Mouse (Mus musculus): ENCODE measurements around the gene Rest. TPM values are rescaled to one million over a fixed set of nuclear protein-coding genes. Genes with fewer than 3 reads are reported as not detected.

The Rest gene
- polyA plus RNA-seq, 1 experiment: 7.0 TPM

DNA sequence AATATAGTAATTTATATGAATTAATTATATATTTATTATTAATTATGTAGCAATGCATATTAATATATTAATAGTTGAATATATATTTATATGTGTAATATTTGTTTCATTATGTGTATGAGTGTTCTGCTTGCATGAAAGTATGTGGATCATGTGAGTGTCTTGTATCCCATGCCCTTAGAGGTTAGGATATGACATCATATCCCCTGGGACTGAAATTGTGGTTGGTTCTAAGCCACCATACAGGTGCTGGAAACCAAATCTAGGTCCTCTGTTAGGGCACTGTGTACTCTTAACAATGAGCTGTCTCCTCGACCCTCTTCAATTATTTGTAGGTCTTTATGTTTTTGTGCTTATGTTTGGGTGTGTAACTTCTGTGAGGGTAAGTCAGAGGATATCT is 12.1 kb upstream of the Rest start:
- H3K4me3 ChIP-seq (ENCODE audit: insufficient read depth, low read depth, low read length): no peak overlapping the region
- no peak overlapping the region for H3K27ac ChIP-seq (replicated peaks; ENCODE audit: low read depth, low read length)
- H3K4me1 ChIP-seq (ENCODE audit: control insufficient read depth, insufficient read depth, insufficient read length, low read length): no peaks in the 10 kb centered on the region

GRCm38 (mm10) chr5:77254402-77254801 is 10.9 kb upstream of the Rest start:
- H3K4me1 ChIP-seq (ENCODE audit: control insufficient read depth, insufficient read depth, insufficient read length, low read length): no peaks in the 10 kb centered on the region
- H3K4me3 ChIP-seq (ENCODE audit: insufficient read depth, low read depth, low read length): no peak overlapping the region
- no peak overlapping the region for H3K27ac ChIP-seq (replicated peaks; ENCODE audit: low read depth, low read length)

DNA sequence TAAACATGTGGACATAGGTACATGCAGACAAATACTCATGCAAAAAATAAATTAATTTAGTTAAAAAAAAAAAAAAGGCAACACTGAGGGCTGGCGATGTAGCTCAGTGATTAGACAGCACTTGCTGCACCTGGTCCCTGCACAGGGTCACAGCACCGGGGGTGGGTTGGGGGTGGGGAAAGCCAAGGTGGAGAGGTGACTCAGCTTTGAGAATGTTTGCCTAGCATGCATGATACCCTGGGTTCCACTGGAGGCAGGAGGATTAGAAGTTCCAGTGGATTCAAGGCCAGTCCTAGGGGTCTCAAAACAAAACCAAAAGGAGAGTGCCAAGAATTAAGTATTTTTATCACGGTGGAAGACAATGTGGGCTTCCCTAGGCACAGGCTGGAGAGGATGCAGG is 7.7 kb upstream of the Rest start:
- no peaks in the 10 kb centered on the region for H3K4me1 ChIP-seq (ENCODE audit: control insufficient read depth, insufficient read depth, insufficient read length, low read length)
- no peak overlapping the region for H3K27ac ChIP-seq (replicated peaks; ENCODE audit: low read depth, low read length)
- H3K4me3 ChIP-seq (ENCODE audit: insufficient read depth, low read depth, low read length): no peak overlapping the region

GRCm38 (mm10) chr5:77259315-77259714 is 6.0 kb upstream of the Rest start:
- Histone ChIP-seq H3K27ac (replicated peaks; ENCODE audit: low read depth, low read length) (no peak overlapping the region), H3K4me3 (ENCODE audit: insufficient read depth, low read depth, low read length) (no peak overlapping the region), H3K4me1 (ENCODE audit: control insufficient read depth, insufficient read depth, insufficient read length, low read length) (no peaks in the 10 kb centered on the region)

GRCm38 (mm10) chr5:77260141-77260540 is 5.2 kb upstream of the Rest start:
- no peaks in the 10 kb centered on the region for H3K4me1 ChIP-seq (ENCODE audit: control insufficient read depth, insufficient read depth, insufficient read length, low read length)
- H3K27ac ChIP-seq (replicated peaks; ENCODE audit: low read depth, low read length): no peak overlapping the region
- no peak overlapping the region for H3K4me3 ChIP-seq (ENCODE audit: insufficient read depth, low read depth, low read length)

DNA sequence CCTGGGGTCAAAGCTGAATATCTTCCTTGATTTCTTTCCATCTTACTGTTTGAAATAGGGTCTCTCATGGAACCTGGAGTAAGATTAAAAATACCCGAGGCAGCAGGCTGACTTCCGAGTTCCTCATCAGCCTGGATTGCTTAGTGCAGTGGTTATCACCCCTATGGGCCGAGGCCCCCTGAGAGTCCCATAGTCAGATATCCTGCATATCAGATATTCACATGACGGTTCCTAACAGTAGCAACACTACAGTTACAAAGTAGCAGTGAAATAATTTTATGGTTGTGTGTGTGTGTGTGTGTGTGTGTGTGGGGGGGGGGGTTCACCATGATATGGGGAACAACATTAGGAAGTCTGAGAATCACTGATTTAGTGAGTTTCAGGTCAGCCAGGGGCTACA is 4.2 kb upstream of the Rest start:
- Histone ChIP-seq H3K4me1 (ENCODE audit: control insufficient read depth, insufficient read depth, insufficient read length, low read length) (no peaks in the 10 kb centered on the region), H3K4me3 (ENCODE audit: insufficient read depth, low read depth, low read length) (no peak overlapping the region), H3K27ac (replicated peaks; ENCODE audit: low read depth, low read length) (no peak overlapping the region)

GRCm38 (mm10) chr5:77262105-77262504 is 3.2 kb upstream of the Rest start:
- peaks cover 2% of the 10 kb centered on the region; the same call in 1 of the 2 replicates for H3K4me1 ChIP-seq (ENCODE audit: control insufficient read depth, insufficient read depth, insufficient read length, low read length)
- no peak overlapping the region for H3K4me3 ChIP-seq (ENCODE audit: insufficient read depth, low read depth, low read length)
- H3K27ac ChIP-seq (replicated peaks; ENCODE audit: low read depth, low read length): no peak overlapping the region

DNA sequence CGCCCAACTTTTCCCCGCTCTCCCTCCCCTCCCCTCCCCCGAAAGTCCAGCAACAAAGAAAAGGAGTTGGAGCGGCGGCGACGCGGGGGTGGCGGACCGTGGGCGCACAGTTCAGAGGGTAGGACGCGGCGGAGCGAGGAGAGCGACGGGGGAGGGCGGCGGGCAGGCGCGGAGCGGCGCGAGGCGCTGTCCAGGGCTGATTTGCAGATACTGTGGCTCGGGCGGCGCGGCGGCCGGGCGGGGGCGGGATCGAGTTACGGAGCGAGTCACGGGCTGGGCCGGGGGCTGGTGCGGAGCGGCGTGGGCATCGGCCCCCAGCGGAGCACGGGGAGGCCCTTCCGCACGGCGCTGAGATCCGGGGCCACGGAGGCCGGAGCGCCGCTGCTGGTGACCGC is 377 bp downstream of the Rest start:
- Histone ChIP-seq H3K27ac (replicated peaks; ENCODE audit: low read depth, low read length) (peak overlapping the region; percentile 45), H3K4me1 (ENCODE audit: control insufficient read depth, insufficient read depth, insufficient read length, low read length) (peaks cover 5% of the 10 kb centered on the region), H3K4me3 (ENCODE audit: insufficient read depth, low read depth, low read length) (peak overlapping the region; percentile 94)

DNA sequence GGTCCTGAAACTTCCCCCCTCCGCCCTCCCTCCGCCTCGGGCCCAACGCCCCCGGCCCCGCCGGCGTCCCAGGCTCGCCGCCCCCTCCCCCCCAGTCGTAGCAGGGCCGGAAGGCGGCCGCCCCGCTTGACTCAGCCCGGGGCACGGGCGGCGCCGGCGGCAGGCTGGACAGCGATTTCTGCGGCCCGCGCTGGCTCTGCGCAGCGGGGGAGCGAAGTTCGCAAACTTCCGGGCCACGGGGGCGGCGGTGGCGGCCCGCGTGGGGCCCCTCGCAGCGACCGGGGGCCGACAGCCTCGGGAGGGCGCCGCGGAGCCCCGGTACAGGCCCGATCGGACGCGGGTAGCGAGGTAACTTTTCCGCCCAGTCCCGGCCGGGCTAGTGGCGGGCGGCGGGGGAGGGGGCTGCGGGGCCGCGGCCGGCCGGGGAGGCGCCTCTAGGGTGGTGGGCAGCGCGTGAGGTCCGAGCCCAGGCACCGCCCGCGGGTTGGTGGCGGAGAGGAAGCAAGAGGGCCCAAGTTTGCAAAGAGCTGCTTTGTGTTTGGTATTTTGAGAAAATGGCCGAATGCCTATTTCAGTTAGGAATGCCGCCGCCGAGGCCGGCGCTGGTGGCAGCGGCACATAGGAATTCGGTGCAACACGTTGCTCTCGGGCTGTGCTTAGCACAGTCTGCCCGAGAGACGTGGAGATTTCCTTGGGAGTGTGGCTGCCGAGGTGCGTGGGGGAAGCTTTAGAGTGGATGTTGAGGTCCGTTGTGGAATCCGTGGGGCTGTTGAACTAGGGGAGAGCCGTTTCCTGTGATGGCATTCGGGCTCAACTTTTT is 985 bp downstream of the Rest start:
- Histone ChIP-seq H3K4me1 (ENCODE audit: control insufficient read depth, insufficient read depth, insufficient read length, low read length) (peaks cover 5% of the 10 kb centered on the region), H3K4me3 (ENCODE audit: insufficient read depth, low read depth, low read length) (peak overlapping the region; percentile 94), H3K27ac (replicated peaks; ENCODE audit: low read depth, low read length) (peak overlapping the region; percentile 55)

DNA sequence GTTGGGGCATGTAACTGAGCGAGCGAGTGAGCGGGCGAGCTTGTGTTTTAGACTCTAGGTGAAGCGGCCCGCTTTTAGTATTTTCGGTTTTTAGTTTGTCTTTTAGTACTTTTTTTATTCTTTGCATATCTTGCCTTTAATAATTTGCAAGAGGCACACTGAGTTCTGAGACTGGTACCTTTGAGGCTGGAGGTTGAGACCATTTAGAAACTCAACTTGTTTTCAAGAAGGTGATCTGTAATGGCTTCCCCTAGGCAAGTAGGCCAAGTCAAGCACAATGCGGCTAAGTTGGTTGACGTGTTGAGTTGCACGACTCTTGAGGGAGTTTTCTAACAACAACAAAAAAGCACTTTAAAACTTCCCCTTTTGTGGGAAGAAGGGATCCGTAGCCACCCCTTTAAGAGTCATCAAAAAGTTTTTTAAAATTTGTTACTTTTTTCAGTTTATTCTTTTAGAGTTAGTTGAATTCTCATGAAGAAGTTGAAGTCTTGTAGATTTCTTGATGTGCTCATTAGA is 1.7 kb downstream of the Rest start:
- H3K4me1 ChIP-seq (ENCODE audit: control insufficient read depth, insufficient read depth, insufficient read length, low read length): peaks cover 5% of the 10 kb centered on the region
- peak overlapping the region; percentile 94 for H3K4me3 ChIP-seq (ENCODE audit: insufficient read depth, low read depth, low read length)
- peak overlapping the region; percentile 55 for H3K27ac ChIP-seq (replicated peaks; ENCODE audit: low read depth, low read length)

DNA sequence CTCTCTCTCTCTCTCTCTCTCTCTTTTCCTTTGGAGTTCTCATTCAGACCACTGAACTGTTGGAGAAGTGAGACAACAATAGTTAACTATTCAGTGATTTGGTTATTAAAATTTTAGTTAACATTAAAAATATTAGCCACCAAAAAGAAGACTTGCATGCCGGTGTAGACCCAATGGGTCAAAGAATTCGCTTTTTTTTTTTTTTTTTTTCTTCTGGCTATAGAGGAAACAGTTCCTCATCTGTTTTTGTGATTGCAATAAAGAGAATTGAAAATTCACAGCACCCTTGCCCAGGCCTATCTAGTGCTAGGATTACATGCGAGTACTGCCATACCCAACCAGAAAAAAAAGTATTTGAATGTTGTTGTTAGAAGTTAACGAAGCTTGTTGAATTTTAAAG is 2.1 kb downstream of the Rest start:
- no peak overlapping the region for H3K27ac ChIP-seq (replicated peaks; ENCODE audit: low read depth, low read length)
- H3K4me1 ChIP-seq (ENCODE audit: control insufficient read depth, insufficient read depth, insufficient read length, low read length): peaks cover 5% of the 10 kb centered on the region
- peak overlapping the region; percentile 94; the same call in 1 of the 2 replicates for H3K4me3 ChIP-seq (ENCODE audit: insufficient read depth, low read depth, low read length)

DNA sequence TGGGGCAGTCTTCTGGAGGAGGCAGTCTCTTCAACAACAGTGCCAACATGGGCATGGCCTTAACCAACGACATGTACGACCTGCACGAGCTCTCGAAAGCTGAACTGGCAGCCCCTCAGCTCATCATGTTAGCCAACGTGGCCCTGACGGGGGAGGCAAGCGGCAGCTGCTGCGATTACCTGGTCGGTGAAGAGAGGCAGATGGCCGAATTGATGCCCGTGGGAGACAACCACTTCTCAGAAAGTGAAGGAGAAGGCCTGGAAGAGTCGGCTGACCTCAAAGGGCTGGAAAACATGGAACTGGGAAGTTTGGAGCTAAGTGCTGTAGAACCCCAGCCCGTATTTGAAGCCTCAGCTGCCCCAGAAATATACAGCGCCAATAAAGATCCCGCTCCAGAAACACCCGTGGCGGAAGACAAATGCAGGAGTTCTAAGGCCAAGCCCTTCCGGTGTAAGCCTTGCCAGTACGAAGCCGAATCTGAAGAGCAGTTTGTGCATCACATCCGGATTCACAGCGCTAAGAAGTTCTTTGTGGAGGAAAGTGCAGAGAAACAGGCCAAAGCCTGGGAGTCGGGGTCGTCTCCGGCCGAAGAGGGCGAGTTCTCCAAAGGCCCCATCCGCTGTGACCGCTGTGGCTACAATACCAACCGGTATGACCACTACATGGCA is 2.8 kb downstream of the Rest start:
- Histone ChIP-seq H3K4me3 (ENCODE audit: insufficient read depth, low read depth, low read length) (no peak overlapping the region; the same call in 1 of the 2 replicates), H3K4me1 (ENCODE audit: control insufficient read depth, insufficient read depth, insufficient read length, low read length) (peaks cover 7% of the 10 kb centered on the region), H3K27ac (replicated peaks; ENCODE audit: low read depth, low read length) (no peak overlapping the region)

DNA sequence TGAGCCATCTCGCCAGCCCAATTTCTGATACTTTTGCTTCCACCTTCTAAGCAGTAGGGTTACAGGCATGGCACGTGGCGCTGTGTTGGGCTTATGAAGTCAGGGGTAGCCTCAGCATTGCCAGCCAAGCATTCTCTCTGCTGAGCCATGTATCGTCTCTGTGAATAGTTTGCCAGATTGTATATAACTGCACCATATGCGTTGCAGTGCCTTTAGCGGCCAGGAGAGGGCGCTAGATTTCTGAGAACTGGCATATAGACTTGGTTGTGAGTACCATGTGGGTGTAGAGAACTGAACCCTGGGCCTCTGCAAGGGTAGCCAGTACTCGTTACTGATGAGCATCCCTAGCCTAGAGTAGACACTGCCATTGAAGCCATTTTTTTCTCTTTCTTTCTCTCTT is 4.1 kb downstream of the Rest start:
- Histone ChIP-seq H3K27ac (replicated peaks; ENCODE audit: low read depth, low read length) (no peak overlapping the region), H3K4me1 (ENCODE audit: control insufficient read depth, insufficient read depth, insufficient read length, low read length) (peaks cover 8% of the 10 kb centered on the region), H3K4me3 (ENCODE audit: insufficient read depth, low read depth, low read length) (no peak overlapping the region)

DNA sequence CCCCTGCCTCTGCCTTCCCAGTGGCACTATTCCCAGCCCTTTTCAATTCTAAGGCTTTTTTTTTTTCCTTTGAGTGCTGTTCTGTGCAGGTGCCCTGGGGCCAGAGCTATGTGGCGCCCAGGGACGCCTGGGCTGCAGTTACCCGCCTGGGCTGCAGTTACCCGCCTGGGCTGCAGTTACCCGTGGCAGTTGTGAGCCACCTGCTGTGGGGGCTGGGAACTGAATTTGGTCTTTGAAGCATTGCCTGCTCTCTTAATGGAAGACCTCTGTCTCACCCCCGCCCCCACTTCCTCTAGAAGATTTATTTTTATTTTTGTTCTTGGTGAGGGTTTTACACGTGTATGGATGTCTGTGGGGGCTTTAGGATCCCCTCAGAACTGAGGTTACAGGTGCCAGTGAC is 7.9 kb downstream of the Rest start:
- Histone ChIP-seq H3K27ac (replicated peaks; ENCODE audit: low read depth, low read length) (no peak overlapping the region), H3K4me3 (ENCODE audit: insufficient read depth, low read depth, low read length) (no peak overlapping the region), H3K4me1 (ENCODE audit: control insufficient read depth, insufficient read depth, insufficient read length, low read length) (peaks cover 3% of the 10 kb centered on the region)

GRCm38 (mm10) chr5:77275950-77276349 is 10.7 kb downstream of the Rest start:
- Histone ChIP-seq H3K27ac (replicated peaks; ENCODE audit: low read depth, low read length) (no peak overlapping the region), H3K4me1 (ENCODE audit: control insufficient read depth, insufficient read depth, insufficient read length, low read length) (peaks cover 3% of the 10 kb centered on the region), H3K4me3 (ENCODE audit: insufficient read depth, low read depth, low read length) (no peak overlapping the region)

DNA sequence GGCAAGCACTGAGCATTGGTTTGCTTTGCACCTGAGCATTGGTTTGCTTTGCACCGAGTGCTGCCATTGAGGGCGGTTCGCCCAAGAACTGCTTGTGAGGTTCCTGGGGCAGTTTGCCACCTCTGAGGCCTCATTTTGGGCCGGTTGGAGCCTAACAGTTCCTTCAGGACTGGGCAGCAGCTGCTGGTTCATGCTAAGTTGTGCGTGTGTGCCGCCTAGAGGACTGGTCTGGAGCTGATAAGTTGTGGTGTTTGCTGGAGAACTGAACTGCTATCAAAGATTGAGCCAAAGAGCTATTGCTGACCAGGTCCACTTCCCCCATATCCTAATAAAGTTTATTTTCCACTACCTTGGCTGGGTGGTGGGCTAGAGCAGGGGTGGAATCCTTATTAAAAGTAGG is 11.9 kb downstream of the Rest start:
- H3K27ac ChIP-seq (replicated peaks; ENCODE audit: low read depth, low read length): no peak overlapping the region
- H3K4me1 ChIP-seq (ENCODE audit: control insufficient read depth, insufficient read depth, insufficient read length, low read length): peaks cover 3% of the 10 kb centered on the region
- H3K4me3 ChIP-seq (ENCODE audit: insufficient read depth, low read depth, low read length): no peak overlapping the region
